16 mouse cellular contexts compared by ENCODE assay signal in the genomic region with DNA sequence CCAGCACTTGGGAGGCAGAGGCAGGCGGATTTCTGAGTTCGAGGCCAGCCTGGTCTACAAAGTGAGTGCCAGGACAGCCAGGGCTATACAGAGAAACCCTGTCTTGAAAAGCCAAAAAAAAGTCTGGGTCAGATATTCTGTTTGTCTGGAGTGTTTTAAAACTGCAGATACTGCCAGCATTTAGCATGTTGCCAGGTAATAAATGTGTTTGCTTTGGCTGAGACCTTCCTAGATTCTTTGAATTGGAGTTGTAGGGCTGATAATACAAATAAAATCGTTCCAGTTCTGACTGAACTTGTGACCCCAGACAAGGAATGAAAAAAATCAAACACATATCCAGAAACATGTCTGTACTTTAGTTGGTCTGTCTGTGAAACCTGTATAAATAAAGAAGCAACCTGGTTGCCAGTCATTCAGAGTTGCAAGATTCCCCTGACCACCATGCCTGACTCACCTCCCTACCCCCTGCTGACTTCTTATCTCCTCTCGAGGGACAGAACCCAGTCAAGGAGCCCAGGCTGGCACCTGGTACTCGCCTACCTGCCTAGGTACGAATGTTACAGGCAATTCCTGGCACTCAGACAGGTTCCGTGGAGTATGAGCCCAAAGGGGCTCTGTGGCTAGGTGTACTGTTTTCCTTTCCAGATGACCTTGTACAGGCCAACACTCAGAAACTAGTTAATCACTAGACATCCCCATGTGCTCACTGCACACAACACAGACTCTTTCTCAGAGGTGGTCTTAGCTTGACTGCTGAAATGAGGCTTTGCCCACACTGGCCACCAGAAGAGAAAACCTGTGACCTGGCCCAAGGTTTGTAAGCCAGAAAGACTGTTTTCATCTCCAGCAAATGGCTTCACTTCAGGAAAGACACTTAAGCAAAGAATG. TPM values are rescaled to one million over a fixed set of nuclear protein-coding genes. Genes with fewer than 3 reads are reported as not detected.
DNase-seq lines count a peak whose midpoint lies in the region; ATAC-seq and TF ChIP-seq lines count a peak whose summit lies in the region.
"Had no signal": no experiment of that assay in that cellular context is flagged by ENCODE, and none has a peak within 500 bp of the region (broad histone marks: within the 10 kb centered on the region; RNA-seq: fewer than 3 reads in every experiment).

No protein-coding gene starts in this region.

- DNase-seq in urinary bladder, postnatal 14 days (ENCODE audit: low spot score) = peak; percentile 39
- DNase-seq in urinary bladder, postnatal 25 days (ENCODE audit: low spot score) = no peak
- peak; percentile 39 for DNase-seq in lung, postnatal 25 days (ENCODE audit: low spot score)
- DNase-seq in midbrain, postnatal 0 days (ENCODE audit: low spot score) = no peak
- DNase-seq: adrenal gland, postnatal 14 days; cerebellum, adult 9-11 months; gastrocnemius, postnatal 25 days; layer of hippocampus, adult 9-11 months; right cerebral cortex, postnatal 14 days; thymus, postnatal 4 days had no signal

- WGBS in heart, embryonic 16.5 days = 60% methylated on average over 7 of the region's 7 CpGs
- WGBS in heart, embryonic 12.5 days = 67% methylated on average over 7 of the region's 7 CpGs
- 89% methylated on average over 7 of the region's 7 CpGs for WGBS in midbrain, postnatal 0 days
- 91% methylated on average over 7 of the region's 7 CpGs for WGBS in hindbrain, embryonic 13.5 days

- H3K27me3 ChIP-seq in heart, embryonic 16.5 days (ENCODE audit: control insufficient read depth, insufficient read depth, low read length) = no peaks in the 10 kb centered on the region
- H3K27me3 ChIP-seq in heart, embryonic 12.5 days (replicated peaks) = no peaks in the 10 kb centered on the region
- no peaks in the 10 kb centered on the region for H3K27me3 ChIP-seq in midbrain, postnatal 0 days (ENCODE audit: insufficient read depth, low read length)
- H3K27me3 ChIP-seq in hindbrain, embryonic 13.5 days = no peaks in the 10 kb centered on the region
- H3K27me3 ChIP-seq: liver, embryonic 15.5 days had no signal

- no peaks in the 10 kb centered on the region for H3K9me3 ChIP-seq in heart, embryonic 16.5 days (replicated peaks; ENCODE audit: control insufficient read depth, low read length)
- H3K9me3 ChIP-seq in heart, embryonic 12.5 days (replicated peaks) = no peaks in the 10 kb centered on the region
- no peaks in the 10 kb centered on the region for H3K9me3 ChIP-seq in midbrain, postnatal 0 days (ENCODE audit: low read length)
- H3K9me3 ChIP-seq in hindbrain, embryonic 13.5 days = no peaks in the 10 kb centered on the region
- H3K9me3 ChIP-seq: hindbrain, embryonic 10.5 days; liver, embryonic 15.5 days had no signal

- no peak overlapping the region for H3K4me3 ChIP-seq in heart, embryonic 16.5 days (ENCODE audit: low read length)
- no peak overlapping the region for H3K4me3 ChIP-seq in heart, embryonic 12.5 days
- no peak overlapping the region for H3K4me3 ChIP-seq in midbrain, postnatal 0 days (ENCODE audit: low read depth, low read length)
- H3K4me3 ChIP-seq in hindbrain, embryonic 13.5 days = no peak overlapping the region
- H3K4me3 ChIP-seq: erythroblast, embryonic 14.5 days; hindbrain, embryonic 10.5 days; liver, embryonic 15.5 days had no signal

- H3K4me1 ChIP-seq in heart, embryonic 16.5 days (ENCODE audit: control insufficient read depth, insufficient read depth, low read length) = peaks cover 17% of the 10 kb centered on the region
- H3K4me1 ChIP-seq in heart, embryonic 12.5 days (replicated peaks) = peaks cover 16% of the 10 kb centered on the region; the same call in 1 of the 2 replicates
- H3K4me1 ChIP-seq in midbrain, postnatal 0 days (ENCODE audit: insufficient read depth, low read length) = no peaks in the 10 kb centered on the region
- no peaks in the 10 kb centered on the region for H3K4me1 ChIP-seq in hindbrain, embryonic 13.5 days (replicated peaks)
- H3K4me1 ChIP-seq: hindbrain, embryonic 10.5 days; liver, embryonic 15.5 days had no signal

- no peak for TF ChIP-seq CTCF in midbrain, postnatal 0 days (IDR thresholded peaks at IDR 0.05)

- H3K4me2 ChIP-seq in heart, embryonic 16.5 days (ENCODE audit: low read depth, low read length) = no peak overlapping the region
- no peak overlapping the region for H3K4me2 ChIP-seq in heart, embryonic 12.5 days
- no peak overlapping the region for H3K4me2 ChIP-seq in midbrain, postnatal 0 days (ENCODE audit: low read depth, low read length, poor library complexity, severe bottlenecking)
- no peak overlapping the region for H3K4me2 ChIP-seq in hindbrain, embryonic 13.5 days
- H3K4me2 ChIP-seq: liver, embryonic 15.5 days had no signal

- H3K36me3 ChIP-seq in heart, embryonic 16.5 days (ENCODE audit: control insufficient read depth, insufficient read depth) = peaks cover 4% of the 10 kb centered on the region; the same call in 1 of the 2 replicates
- peaks cover 11% of the 10 kb centered on the region for H3K36me3 ChIP-seq in heart, embryonic 12.5 days
- H3K36me3 ChIP-seq in midbrain, postnatal 0 days (ENCODE audit: insufficient read depth, low read length) = 0 out of 2 replicates have a peak, but pooled peaks cover 4% of the 10 kb centered on the region
- peaks cover 17% of the 10 kb centered on the region for H3K36me3 ChIP-seq in hindbrain, embryonic 13.5 days

- H3K27ac ChIP-seq in heart, embryonic 16.5 days (ENCODE audit: low read length) = 0 out of 2 replicates have a peak overlapping the region, but pooled peaks have one; percentile 6
- no peak overlapping the region for H3K27ac ChIP-seq in heart, embryonic 12.5 days (ENCODE audit: poor library complexity, severe bottlenecking)
- no peak overlapping the region for H3K27ac ChIP-seq in midbrain, postnatal 0 days (ENCODE audit: low read depth, low read length)
- no peak overlapping the region for H3K27ac ChIP-seq in hindbrain, embryonic 13.5 days
- H3K27ac ChIP-seq: hindbrain, embryonic 10.5 days; liver, embryonic 15.5 days had no signal

- no peak overlapping the region for H3K9ac ChIP-seq in heart, embryonic 16.5 days (ENCODE audit: low read length)
- H3K9ac ChIP-seq in heart, embryonic 12.5 days = no peak overlapping the region
- H3K9ac ChIP-seq in midbrain, postnatal 0 days (replicated peaks; ENCODE audit: low read length, poor library complexity, severe bottlenecking) = no peak overlapping the region
- H3K9ac ChIP-seq in hindbrain, embryonic 13.5 days = no peak overlapping the region
- H3K9ac ChIP-seq: liver, embryonic 15.5 days had no signal

- no peak for ATAC-seq in heart, embryonic 16.5 days (replicated peaks; ENCODE audit: extremely low read depth, insufficient read depth, low FRiP score)
- no peak for ATAC-seq in heart, embryonic 12.5 days (ENCODE audit: insufficient number of reproducible peaks, low FRiP score)
- ATAC-seq in midbrain, postnatal 0 days (ENCODE audit: low FRiP score) = no peak
- ATAC-seq in hindbrain, embryonic 13.5 days (ENCODE audit: low FRiP score) = no peak

RNA-seq across cellular contexts. Expression of a gene that starts 19.4 kb away (rescaled TPM):
- polyA plus RNA-seq in heart, embryonic 16.5 days (2015; fragmentation: Nextera tagmentation; extraction: Ambion mirVana) = 85.5 and 93.8 TPM in 2 replicates
- 96.3 and 96.9 TPM in 2 replicates for polyA plus RNA-seq in heart, embryonic 12.5 days (2016; fragmentation: Nextera tagmentation; extraction: Ambion mirVana)
- 15.6 and 22.8 TPM in 2 replicates for total RNA-seq in midbrain, postnatal 0 days (2014; rRNA removed)
- polyA plus RNA-seq in midbrain, postnatal 0 days (2015; fragmentation: Nextera tagmentation; extraction: Ambion mirVana) = 75.9 and 78.4 TPM in 2 replicates
- polyA plus RNA-seq in hindbrain, embryonic 13.5 days (2015; fragmentation: Nextera tagmentation; extraction: Ambion mirVana) = 98.1 and 110 TPM in 2 replicates

Comparison
In these comparisons a context has a peak if more than half of its experiments do, and no peak if none do; other contexts are left out.
1. DNase-seq: peak in urinary bladder, postnatal 14 days (single experiment) and lung, postnatal 25 days (single experiment); none in urinary bladder, postnatal 25 days (single experiment) and midbrain, postnatal 0 days (single experiment).